Mouse (Mus musculus) C2C12 (cell line): ENCODE measurements around the gene Chmp2b. TPM values are rescaled to one million over a fixed set of nuclear protein-coding genes. Genes with fewer than 3 reads are reported as not detected.

ENCODE experiments used
- H3K27me3 ChIP-seq: one replicate; pipeline ENCODE4 v1.6.1; 2011; ENCODE audit not compliant: control insufficient read depth, insufficient read depth, insufficient read length
- H3K36me3 ChIP-seq: one replicate; pipeline ENCODE4 v1.6.1; 2011; ENCODE audit not compliant: control insufficient read depth, insufficient read depth
- H3K4me3 ChIP-seq: one replicate; pipeline ENCODE4 v1.5.1; 2011; ENCODE audit warnings: mild to moderate bottlenecking, control low read depth; ENCODE audit not compliant: poor library complexity, insufficient read depth, severe bottlenecking
- H3K79me2 ChIP-seq: one replicate; pipeline ENCODE4 v1.6.1; 2011; ENCODE audit not compliant: control insufficient read depth, insufficient read depth
- H3K79me3 ChIP-seq: one replicate; pipeline ENCODE4 v1.6.1; 2011; ENCODE audit warnings: low read depth, control low read depth
- H3ac ChIP-seq: one replicate; pipeline ENCODE3; 2011; ENCODE audit warnings: low read depth; ENCODE audit not compliant: control insufficient read depth, insufficient read length
- CEBPB ChIP-seq: IDR thresholded peaks from one replicate; pipeline ENCODE4 v1.6.1; 2011; ENCODE audit warnings: low read depth, mild to moderate bottlenecking, control low read depth, moderate library complexity
- CTCF ChIP-seq: IDR thresholded peaks from one replicate; pipeline ENCODE4 v1.5.1; 2011; ENCODE audit not compliant: control insufficient read depth, insufficient read depth, insufficient read length
- FOSL1 ChIP-seq: IDR thresholded peaks from one replicate; pipeline ENCODE4 v1.8.0; 2011; ENCODE audit warnings: mild to moderate bottlenecking, low read length; ENCODE audit not compliant: poor library complexity, insufficient read depth, severe bottlenecking
- MAX ChIP-seq: IDR thresholded peaks from one replicate; pipeline ENCODE4 v1.6.1; 2011; ENCODE audit warnings: mild to moderate bottlenecking, control low read depth
- MYOD1 ChIP-seq: IDR thresholded peaks from one replicate; pipeline ENCODE4 v1.6.1; 2011; ENCODE audit warnings: low read depth; ENCODE audit not compliant: control insufficient read depth, insufficient read length
- MYOG ChIP-seq: IDR thresholded peaks from one replicate; pipeline ENCODE4 v1.6.1; 2011; ENCODE audit not compliant: control insufficient read depth, insufficient read length; ENCODE audit errors: extremely low read depth
- USF1 ChIP-seq: IDR thresholded peaks from one replicate; pipeline ENCODE4 v1.6.1; 2011; ENCODE audit warnings: low read depth, mild to moderate bottlenecking, control low read depth, moderate library complexity
- polyA plus RNA-seq: library from polyadenylated mRNA; unstranded; fragments of >200 nt; fragmentation: generic; extraction: Trizol; gene quantifications from one replicate; pipeline ENCODE4 v1.2.1, GENCODE M21; 2012; ENCODE audit warnings: missing spikeins

Gene Chmp2b
- polyA plus RNA-seq, 1 experiment = 22.2 TPM

DNA sequence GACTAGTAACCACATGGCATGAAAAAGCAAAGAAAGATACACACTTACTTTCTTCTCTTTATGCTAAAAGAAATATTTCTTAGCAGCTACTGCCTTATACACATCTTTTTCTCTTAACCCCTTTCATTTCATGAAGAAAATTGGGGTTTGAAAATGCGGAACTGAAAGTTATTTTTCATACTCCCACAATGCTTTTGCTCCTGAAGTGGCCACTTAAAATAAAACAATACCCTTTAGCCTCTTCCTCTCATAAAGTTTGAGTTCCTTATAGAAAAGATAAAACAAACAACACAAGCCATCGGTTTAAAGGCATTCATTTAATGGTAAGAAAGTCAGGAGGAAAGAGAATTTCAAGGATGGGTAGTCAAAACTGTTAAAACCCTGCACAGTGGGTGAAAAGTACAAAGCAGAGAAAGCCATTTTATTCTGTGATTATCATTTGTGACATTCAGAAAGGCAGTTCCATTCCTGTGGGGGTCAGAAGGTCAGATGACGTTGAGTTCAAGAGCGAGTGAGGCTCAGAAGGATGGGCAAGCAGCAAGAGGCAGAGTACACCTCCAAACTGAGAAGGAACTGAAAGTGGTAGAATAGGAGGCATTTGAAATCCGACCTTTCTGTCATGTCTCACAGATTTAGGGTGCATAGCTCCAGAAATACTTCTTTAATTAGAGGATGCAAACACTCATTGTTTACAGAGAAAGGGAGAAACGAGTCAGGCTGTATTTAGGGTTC lies 14.9 kb upstream of the Chmp2b start:
- Histone ChIP-seq H3K4me3 (no peak overlapping the region), H3ac (no peak overlapping the region), H3K79me3 (no peaks in the 10 kb centered on the region), H3K79me2 (no peaks in the 10 kb centered on the region), H3K27me3 (no peaks in the 10 kb centered on the region), H3K36me3 (no peaks in the 10 kb centered on the region)
- TF ChIP-seq MYOG (no peak), CEBPB (no peak), MAX (no peak), MYOD1 (no peak), FOSL1 (no peak), USF1 (no peak), CTCF (no peak)

DNA sequence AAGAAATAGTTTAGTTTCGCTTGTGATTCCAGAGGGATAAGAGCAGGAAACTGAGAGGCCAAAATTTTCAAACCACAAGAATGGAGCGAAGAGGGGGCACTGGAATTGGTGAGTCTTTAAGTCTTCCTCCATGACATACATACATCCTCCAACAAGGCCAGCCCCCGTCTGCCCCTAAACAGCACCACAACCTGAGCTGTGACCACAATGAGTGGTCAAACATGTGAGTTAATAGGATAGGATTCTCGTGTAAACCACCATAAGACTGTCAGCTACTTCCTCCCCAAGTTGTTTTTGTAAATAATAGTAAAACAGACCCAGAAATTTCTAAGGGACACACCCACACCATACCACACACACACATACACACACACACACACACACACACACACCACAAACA lies 6.3 kb upstream of the Chmp2b start:
- TF ChIP-seq CTCF (no peak), USF1 (no peak), CEBPB (no peak), MYOD1 (no peak), MAX (no peak), FOSL1 (no peak), MYOG (no peak)
- Histone ChIP-seq H3K79me2 (no peaks in the 10 kb centered on the region), H3K79me3 (no peaks in the 10 kb centered on the region), H3K27me3 (no peaks in the 10 kb centered on the region), H3K36me3 (no peaks in the 10 kb centered on the region), H3K4me3 (no peak overlapping the region), H3ac (no peak overlapping the region)

DNA sequence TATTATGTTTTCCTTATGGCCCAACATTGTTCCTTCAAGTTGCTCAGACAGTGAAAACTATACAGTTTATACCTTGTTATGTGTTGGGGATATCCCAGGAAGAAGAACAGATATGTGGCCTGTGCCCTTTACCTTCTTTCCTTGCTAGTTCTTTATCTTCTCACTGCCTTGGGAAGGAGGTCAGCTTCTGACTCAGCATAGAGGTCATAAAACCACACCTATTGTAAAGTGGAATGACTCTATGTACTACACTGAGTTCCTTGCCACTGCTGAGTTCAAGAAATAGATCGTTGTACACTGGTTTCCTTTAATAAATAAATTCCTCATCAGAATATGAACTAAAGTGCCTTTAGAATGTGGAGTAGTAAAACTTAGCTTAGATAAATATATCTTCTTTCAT lies 2.4 kb upstream of the Chmp2b start:
- no peak overlapping the region for H3ac ChIP-seq
- peaks cover 18% of the 10 kb centered on the region for H3K79me3 ChIP-seq
- H3K36me3 ChIP-seq = no peaks in the 10 kb centered on the region
- no peak overlapping the region for H3K4me3 ChIP-seq
- TF ChIP-seq FOSL1 = no peak
- TF ChIP-seq MYOG = no peak
- TF ChIP-seq CTCF = no peak
- no peak for TF ChIP-seq MYOD1
- H3K79me2 ChIP-seq = peaks cover 24% of the 10 kb centered on the region
- no peaks in the 10 kb centered on the region for H3K27me3 ChIP-seq

DNA sequence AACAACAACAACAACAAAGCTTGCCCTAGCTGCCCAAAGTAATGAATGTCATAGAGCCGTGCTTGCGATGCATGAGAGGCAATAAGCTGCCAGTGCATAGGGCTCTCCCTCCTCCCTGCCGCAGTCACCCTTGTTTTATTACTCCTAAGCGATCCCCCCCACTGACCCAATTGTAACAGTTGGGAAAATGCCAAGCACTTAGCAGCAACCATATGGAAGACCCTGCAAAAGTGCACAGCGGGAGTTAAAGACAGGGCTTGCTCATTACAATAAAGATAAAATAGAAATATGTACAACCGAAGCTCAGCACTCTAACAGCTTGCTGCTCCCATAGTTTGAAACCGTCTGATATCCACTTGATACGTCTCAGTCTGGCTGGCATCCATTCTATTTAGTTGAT lies 1.8 kb upstream of the Chmp2b start:
- H3K27me3 ChIP-seq = no peaks in the 10 kb centered on the region
- H3K79me2 ChIP-seq = peaks cover 30% of the 10 kb centered on the region
- TF ChIP-seq MAX (no peak), CEBPB (no peak), MYOD1 (no peak), MYOG (no peak), FOSL1 (no peak), USF1 (no peak), CTCF (no peak)
- no peak overlapping the region for H3K4me3 ChIP-seq
- no peaks in the 10 kb centered on the region for H3K36me3 ChIP-seq
- H3K79me3 ChIP-seq = peaks cover 21% of the 10 kb centered on the region
- no peak overlapping the region for H3ac ChIP-seq

DNA sequence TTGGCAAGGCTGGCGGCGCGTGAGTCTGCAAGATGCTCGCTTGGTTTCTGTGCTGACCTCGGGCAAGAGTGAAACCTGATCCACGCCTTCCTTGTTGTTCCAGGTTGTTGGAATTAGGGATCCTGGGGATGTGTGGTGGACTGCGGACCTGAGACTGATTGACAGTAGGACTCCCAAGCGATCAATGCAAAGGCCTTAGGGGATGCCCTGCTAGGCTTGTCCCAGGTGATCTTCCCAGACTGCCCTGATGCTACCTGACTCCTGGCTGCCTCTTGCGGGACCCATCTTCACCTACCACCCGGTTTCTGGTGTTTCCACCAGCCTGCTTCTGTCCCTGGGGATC lies 309 bp upstream of the Chmp2b start:
- Histone ChIP-seq H3ac (peak overlapping the region; percentile 72), H3K27me3 (no peaks in the 10 kb centered on the region), H3K36me3 (no peaks in the 10 kb centered on the region), H3K79me3 (peaks cover 32% of the 10 kb centered on the region), H3K79me2 (peaks cover 44% of the 10 kb centered on the region), H3K4me3 (peak overlapping the region; percentile 72)
- no peak for TF ChIP-seq MAX
- no peak for TF ChIP-seq FOSL1
- no peak for TF ChIP-seq CEBPB
- no peak for TF ChIP-seq CTCF
- no peak for TF ChIP-seq MYOD1
- no peak for TF ChIP-seq USF1
- TF ChIP-seq MYOG = no peak

DNA sequence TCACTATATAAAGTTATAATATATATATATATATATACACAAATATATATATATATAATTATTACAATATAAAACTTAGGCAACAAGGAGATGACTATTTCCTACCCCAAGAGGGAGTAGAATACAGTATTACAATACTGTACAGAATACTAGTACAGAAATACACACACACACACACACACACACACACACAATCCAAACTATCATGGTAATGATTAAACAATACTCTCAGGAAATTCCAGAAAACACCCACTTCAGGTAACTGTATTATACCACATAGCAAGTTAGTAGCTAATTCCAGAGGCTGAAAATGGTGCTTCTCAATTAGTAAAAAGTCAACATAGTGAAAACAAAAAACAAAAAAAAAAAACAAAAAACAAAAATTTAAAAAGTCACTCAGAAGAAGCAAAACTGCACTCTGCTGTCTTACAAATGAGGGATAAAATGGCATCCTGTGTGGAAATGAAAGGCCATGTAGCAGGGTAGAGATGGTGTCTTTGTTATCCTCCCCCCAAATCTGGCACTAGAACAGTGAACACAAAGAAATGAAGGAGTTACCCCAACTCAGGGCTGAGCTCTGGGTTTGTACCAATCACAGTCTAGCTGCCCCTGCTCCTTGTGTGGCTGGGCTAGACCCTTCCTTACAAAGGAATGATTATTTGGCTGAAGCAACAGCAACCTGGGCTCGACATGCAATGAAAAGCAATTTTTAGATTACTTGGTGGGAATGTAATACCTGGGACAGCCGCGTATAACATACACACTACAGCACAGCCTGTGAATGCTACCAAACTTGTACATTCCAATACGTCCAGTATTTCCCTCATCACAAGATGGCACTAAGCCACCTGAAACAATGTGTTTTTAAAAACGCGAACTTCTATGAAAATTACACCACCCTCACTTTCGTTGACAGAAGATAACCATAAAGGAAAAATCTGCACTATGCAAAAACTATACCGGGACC lies 1.2 kb downstream of the Chmp2b start:
- Histone ChIP-seq H3K36me3 (no peaks in the 10 kb centered on the region), H3K79me2 (peaks cover 60% of the 10 kb centered on the region), H3ac (no peak overlapping the region), H3K4me3 (peak overlapping the region; percentile 72), H3K79me3 (peaks cover 38% of the 10 kb centered on the region), H3K27me3 (no peaks in the 10 kb centered on the region)
- TF ChIP-seq CEBPB (no peak), MAX (no peak), MYOD1 (no peak), MYOG (no peak), CTCF (no peak), FOSL1 (no peak)
